ENCODE assay signal across 19 mouse cellular contexts in the genomic region with DNA sequence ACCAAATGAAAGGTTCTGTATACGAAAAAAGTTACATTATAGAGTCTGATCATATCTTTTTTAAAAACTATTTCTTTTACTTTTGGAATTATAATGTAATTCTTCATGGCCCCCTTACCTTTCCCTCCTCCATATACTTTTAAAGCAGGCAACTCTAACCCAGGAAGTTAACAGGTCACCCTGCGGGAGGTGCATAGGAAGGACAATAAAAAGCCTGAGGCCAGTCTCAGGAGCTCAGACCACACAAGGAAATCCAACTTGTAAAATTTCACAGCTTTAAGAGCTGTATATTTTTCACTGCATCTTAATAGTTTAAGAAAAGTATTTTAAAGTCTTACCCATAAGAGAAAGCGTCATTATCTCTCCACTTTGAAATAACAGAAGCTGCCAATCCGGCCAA.
"Had no signal": no experiment of that assay in that cellular context is flagged by ENCODE, and none has a peak within 500 bp of the region (broad histone marks: within the 10 kb centered on the region; RNA-seq: fewer than 3 reads in every experiment).

No protein-coding gene starts in this region.

- H3K4me3 ChIP-seq: gastrocnemius, adult 2 months; heart, embryonic 10.5 days; heart, embryonic 12.5 days; hindbrain, embryonic 10.5 days; hindbrain, embryonic 12.5 days; limb, embryonic 13.5 days; limb, embryonic 15.5 days; liver, embryonic 13.5 days; liver, embryonic 15.5 days had no signal

- DNase-seq: gastrocnemius, postnatal 10 days; gastrocnemius, postnatal 25 days; heart, postnatal 4 days; kidney, adult 11 months; layer of hippocampus, adult 9-11 months; layer of hippocampus, postnatal 36 days; left cerebral cortex, postnatal 4 days; liver, embryonic 13.5 days had no signal

- H3K9ac ChIP-seq: heart, embryonic 12.5 days; hindbrain, embryonic 12.5 days; hindbrain, embryonic 14.5 days; limb, embryonic 13.5 days; limb, embryonic 15.5 days; liver, embryonic 13.5 days; liver, embryonic 15.5 days had no signal

- ATAC-seq: hindbrain, embryonic 16.5 days; inflammation-experienced regulatory T-cells, adult 6 months had no signal

- H3K27me3 ChIP-seq: heart, embryonic 12.5 days; hindbrain, embryonic 12.5 days; limb, embryonic 13.5 days; limb, embryonic 15.5 days; liver, embryonic 13.5 days; liver, embryonic 15.5 days had no signal

- H3K4me1 ChIP-seq: heart, embryonic 10.5 days; hindbrain, embryonic 12.5 days had no signal

- H3K27ac ChIP-seq: gastrocnemius, adult 2 months; heart, embryonic 10.5 days; hindbrain, embryonic 10.5 days; hindbrain, embryonic 12.5 days; hindbrain, embryonic 14.5 days; limb, embryonic 13.5 days; limb, embryonic 15.5 days; liver, embryonic 13.5 days; liver, embryonic 15.5 days had no signal

- H3K9me3 ChIP-seq: heart, embryonic 10.5 days; heart, embryonic 12.5 days; hindbrain, embryonic 10.5 days; hindbrain, embryonic 12.5 days; limb, embryonic 13.5 days; limb, embryonic 15.5 days; liver, embryonic 13.5 days; liver, embryonic 15.5 days had no signal

- H3K4me2 ChIP-seq: heart, embryonic 12.5 days; hindbrain, embryonic 12.5 days; hindbrain, embryonic 14.5 days; limb, embryonic 13.5 days; limb, embryonic 15.5 days; liver, embryonic 13.5 days; liver, embryonic 15.5 days had no signal
